Mouse (Mus musculus): ENCODE measurements at regions not wholly inside any gene's neighbourhood (a gene's known extent, or its start where the extent isn't known, plus 50 kb on each side); places are given as distances from the start of the nearest gene placed in this dataset.
"Not testable (repeated sequence)": the region's sequence is repeated elsewhere in the genome, so short reads cannot be mapped to it uniquely, and the experiment has no call there.

GRCm38 (mm10) chr1:4622408-4622807, 185.3 kb upstream of the Gm37988 start:
- H3K27ac ChIP-seq, result no peak overlapping the region
- no peaks in the 10 kb centered on the region for H3K4me1 ChIP-seq
- H3K9ac ChIP-seq, result no peak overlapping the region
- H3K36me3 ChIP-seq, result no peaks in the 10 kb centered on the region
- no peak overlapping the region for H3K4me3 ChIP-seq
- 45% methylated on average over 5 of the region's 5 CpGs for WGBS (ENCODE audit: insufficient replicate concordance)
- no peak overlapping the region for H3K4me2 ChIP-seq
- no peak for ATAC-seq
- no peaks in the 10 kb centered on the region for H3K9me3 ChIP-seq (replicated peaks)
- no peaks in the 10 kb centered on the region for H3K27me3 ChIP-seq (replicated peaks)

DNA sequence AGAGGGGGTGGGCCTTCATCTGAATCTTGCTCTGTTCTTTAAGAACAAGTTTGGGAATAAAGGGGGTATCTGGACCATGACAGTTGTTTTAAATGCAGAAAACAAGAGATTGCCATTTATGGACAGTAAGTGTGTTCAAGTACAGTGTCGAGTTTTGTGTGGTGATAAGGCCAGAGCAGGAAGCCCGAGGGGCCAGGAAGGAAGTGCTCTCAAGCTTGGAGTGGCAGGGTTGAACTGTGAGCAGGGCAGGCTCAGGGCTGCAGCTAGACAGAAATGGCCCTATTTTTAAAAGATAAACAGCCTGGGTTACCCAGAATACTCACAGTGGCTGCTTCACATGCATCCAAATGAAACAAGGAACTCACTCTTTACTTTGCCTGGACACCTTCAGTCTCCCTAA, 184.4 kb upstream of the Gm37988 start:
- H3K4me2 ChIP-seq, result no peak overlapping the region
- peak overlapping the region; percentile 63; the same call in 1 of the 2 replicates for H3K27ac ChIP-seq
- no peak overlapping the region for H3K4me3 ChIP-seq
- H3K4me1 ChIP-seq, result no peaks in the 10 kb centered on the region
- H3K9ac ChIP-seq, result no peak overlapping the region
- peak; percentile 64 for ATAC-seq
- no peaks in the 10 kb centered on the region for H3K36me3 ChIP-seq
- H3K9me3 ChIP-seq (replicated peaks), result no peaks in the 10 kb centered on the region
- WGBS (ENCODE audit: insufficient replicate concordance), result 11% methylated on average over 2 of the region's 2 CpGs
- H3K27me3 ChIP-seq (replicated peaks), result no peaks in the 10 kb centered on the region

DNA sequence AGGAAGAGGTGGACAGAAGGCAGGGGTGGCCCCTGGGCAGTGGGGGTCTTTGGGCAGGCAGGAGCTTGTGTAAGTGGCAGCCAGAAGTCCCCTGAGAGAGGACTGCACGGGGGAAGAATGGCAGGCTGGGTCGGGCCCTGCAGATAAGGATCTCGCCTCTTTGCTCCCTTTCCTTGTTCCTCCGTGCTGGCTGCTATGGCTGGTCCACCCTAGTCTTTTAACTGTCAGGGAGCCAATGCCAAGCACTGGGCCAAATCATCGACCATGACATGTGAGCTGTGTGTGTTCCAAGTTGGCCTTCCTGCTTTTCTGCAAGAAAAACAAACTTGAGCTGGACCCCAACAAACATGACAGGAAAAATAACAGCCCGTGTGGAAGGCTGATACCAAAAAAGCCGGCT, 153.8 kb upstream of the Gm37988 start:
- Histone ChIP-seq H3K4me2 (no peak overlapping the region), H3K36me3 (no peaks in the 10 kb centered on the region), H3K27me3 (replicated peaks) (no peaks in the 10 kb centered on the region), H3K9ac (no peak overlapping the region), H3K27ac (no peak overlapping the region), H3K4me1 (no peaks in the 10 kb centered on the region), H3K4me3 (no peak overlapping the region), H3K9me3 (replicated peaks) (no peaks in the 10 kb centered on the region)
- 18% methylated on average over 7 of the region's 7 CpGs for WGBS (ENCODE audit: insufficient replicate concordance)
- ATAC-seq, result no peak

DNA sequence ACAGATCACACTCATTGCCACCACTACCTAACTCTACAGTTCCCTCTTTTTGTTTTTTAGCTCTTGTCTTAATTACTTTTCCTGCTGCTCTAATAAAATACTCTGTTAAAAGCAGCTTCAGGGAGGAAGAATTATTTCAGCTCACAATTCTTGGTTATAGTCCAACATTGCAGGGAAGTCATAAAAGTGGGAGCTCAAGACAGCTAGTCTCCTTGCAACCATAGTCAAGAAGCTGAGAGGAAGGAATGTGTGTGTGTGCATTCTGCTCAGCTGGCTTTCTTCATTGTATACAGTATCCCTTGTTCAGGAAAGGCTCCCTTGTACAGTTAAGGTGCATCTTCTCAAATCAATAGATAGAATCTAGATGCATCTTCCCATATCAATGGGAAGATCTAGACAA, 152.4 kb upstream of the Gm37988 start:
- Histone ChIP-seq H3K9me3 (replicated peaks) (no peaks in the 10 kb centered on the region), H3K4me1 (no peaks in the 10 kb centered on the region), H3K9ac (no peak overlapping the region), H3K36me3 (no peaks in the 10 kb centered on the region), H3K4me3 (no peak overlapping the region), H3K27me3 (replicated peaks) (no peaks in the 10 kb centered on the region), H3K4me2 (no peak overlapping the region), H3K27ac (no peak overlapping the region)
- ATAC-seq, result no peak

GRCm38 (mm10) chr1:4656883-4657282, 150.8 kb upstream of the Gm37988 start:
- H3K27me3 ChIP-seq (replicated peaks), result no peaks in the 10 kb centered on the region
- H3K9me3 ChIP-seq (replicated peaks), result no peaks in the 10 kb centered on the region
- no peak overlapping the region for H3K4me3 ChIP-seq
- H3K4me2 ChIP-seq, result no peak overlapping the region
- no peaks in the 10 kb centered on the region for H3K36me3 ChIP-seq
- 47% methylated on average over 5 of the region's 5 CpGs for WGBS (ENCODE audit: insufficient replicate concordance)
- ATAC-seq, result no peak
- no peaks in the 10 kb centered on the region for H3K4me1 ChIP-seq
- no peak overlapping the region for H3K9ac ChIP-seq
- H3K27ac ChIP-seq, result no peak overlapping the region

- not testable (repeated sequence) for H3K9me3 ChIP-seq (replicated peaks); ATAC-seq; H3K4me3 ChIP-seq; H3K4me2 ChIP-seq; H3K27me3 ChIP-seq (replicated peaks); H3K36me3 ChIP-seq; H3K9ac ChIP-seq; H3K4me1 ChIP-seq; H3K27ac ChIP-seq
- WGBS (ENCODE audit: insufficient replicate concordance), result 66% methylated on average over 7 of the region's 7 CpGs
These were observed 147.6 kb upstream of the Gm37988 start for GRCm38 (mm10) chr1:4660081-4660480.

DNA sequence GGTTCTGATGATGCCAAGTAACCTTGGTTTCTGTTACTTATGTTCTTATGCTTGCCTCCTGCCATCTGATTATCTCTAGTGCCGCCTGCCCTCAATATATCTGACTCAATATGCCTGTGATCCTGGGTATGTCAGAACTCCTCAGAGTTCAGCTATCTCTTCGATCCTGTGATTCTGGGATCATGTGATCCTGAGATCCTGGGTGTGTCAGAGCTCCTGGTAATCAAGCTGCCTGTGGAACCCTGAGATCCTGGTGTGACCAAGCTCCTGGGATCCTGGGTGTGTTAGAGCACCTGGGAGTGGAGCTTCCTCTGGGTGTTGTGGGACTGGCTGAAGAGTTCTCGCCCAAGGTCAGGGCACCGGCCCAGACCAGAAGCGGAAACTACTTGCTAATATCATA, 147.1 kb upstream of the Gm37988 start:
- not testable (repeated sequence) for H3K27me3 ChIP-seq (replicated peaks); H3K27ac ChIP-seq; H3K4me1 ChIP-seq; H3K4me3 ChIP-seq; H3K36me3 ChIP-seq; H3K9ac ChIP-seq; H3K4me2 ChIP-seq; ATAC-seq; H3K9me3 ChIP-seq (replicated peaks)
- WGBS (ENCODE audit: insufficient replicate concordance), result 73% methylated on average over 5 of the region's 5 CpGs

DNA sequence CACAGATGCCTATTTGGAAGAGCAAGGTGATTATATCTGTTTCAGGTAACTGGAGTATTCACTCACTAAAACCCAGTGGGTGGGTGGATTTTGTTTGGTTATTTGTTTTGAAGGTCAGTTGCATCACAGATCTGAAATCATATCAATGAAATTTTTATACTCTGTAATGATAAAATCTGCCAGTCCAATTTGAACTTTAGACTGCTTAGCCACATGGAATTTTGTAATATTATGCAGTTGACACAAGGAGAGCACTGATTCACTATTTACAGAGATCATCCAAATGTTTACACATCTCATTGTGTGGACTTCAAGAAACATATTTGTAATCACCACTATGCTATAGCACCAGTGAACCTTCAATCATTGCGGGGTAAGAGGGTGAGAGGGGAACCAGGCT, 145.9 kb upstream of the Gm37988 start:
- Histone ChIP-seq H3K27ac (no peak overlapping the region), H3K9ac (no peak overlapping the region), H3K4me2 (no peak overlapping the region), H3K36me3 (no peaks in the 10 kb centered on the region), H3K9me3 (replicated peaks) (no peaks in the 10 kb centered on the region), H3K4me3 (no peak overlapping the region), H3K27me3 (replicated peaks) (no peaks in the 10 kb centered on the region), H3K4me1 (no peaks in the 10 kb centered on the region)
- 69% methylated on average over 1 of the region's 1 CpGs for WGBS (ENCODE audit: insufficient replicate concordance)
- no peak for ATAC-seq

- H3K36me3 ChIP-seq, result no peaks in the 10 kb centered on the region
- ATAC-seq, result no peak
- WGBS (ENCODE audit: insufficient replicate concordance), result 42% methylated on average over 1 of the region's 1 CpGs
- no peak overlapping the region for H3K9ac ChIP-seq
- no peak overlapping the region for H3K4me2 ChIP-seq
- H3K4me3 ChIP-seq, result no peak overlapping the region
- no peak overlapping the region for H3K27ac ChIP-seq
- H3K9me3 ChIP-seq (replicated peaks), result no peaks in the 10 kb centered on the region
- H3K27me3 ChIP-seq (replicated peaks), result no peaks in the 10 kb centered on the region
- no peaks in the 10 kb centered on the region for H3K4me1 ChIP-seq
These were observed 138.0 kb upstream of the Gm37988 start for GRCm38 (mm10) chr1:4669732-4670131.

DNA sequence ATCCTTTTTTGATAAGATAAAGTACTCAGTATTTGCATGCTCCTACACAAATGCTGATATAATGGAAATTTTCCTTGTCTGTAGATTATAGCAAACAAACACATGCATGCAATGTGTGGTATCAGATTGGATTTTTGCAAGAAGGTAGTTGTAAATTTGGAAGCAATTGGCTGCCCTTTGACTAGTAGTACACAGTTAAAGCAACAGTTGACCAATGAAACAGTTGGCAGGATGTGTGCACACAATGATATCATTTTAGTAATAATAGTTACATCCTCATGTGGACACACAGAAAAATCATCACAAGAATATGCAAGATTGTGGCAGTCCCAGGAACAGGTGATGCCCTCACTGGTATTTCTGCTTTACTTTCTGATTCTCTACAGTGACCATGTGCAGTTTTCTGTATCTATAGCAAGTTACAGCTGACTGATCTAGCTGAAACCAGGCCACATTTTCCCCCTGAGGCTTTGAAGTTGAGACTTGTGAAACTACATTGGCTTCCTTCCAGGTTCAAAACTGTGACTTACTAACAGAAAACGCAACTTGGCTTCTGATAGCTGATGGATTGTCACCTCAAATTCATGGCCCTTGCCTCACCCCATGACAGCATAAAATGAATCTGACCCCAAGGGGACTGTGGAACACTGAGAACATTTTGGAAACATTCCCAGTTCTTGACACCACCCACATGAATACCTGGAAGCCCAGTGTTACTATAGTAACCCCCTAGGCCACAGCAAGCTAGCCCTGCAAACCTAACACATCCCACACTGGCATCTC, 136.3 kb upstream of the Gm37988 start:
- H3K4me1 ChIP-seq, result no peaks in the 10 kb centered on the region
- 54% methylated on average over 1 of the region's 1 CpGs for WGBS (ENCODE audit: insufficient replicate concordance)
- H3K4me3 ChIP-seq, result no peak overlapping the region
- H3K36me3 ChIP-seq, result no peaks in the 10 kb centered on the region
- no peak overlapping the region for H3K27ac ChIP-seq
- no peaks in the 10 kb centered on the region for H3K27me3 ChIP-seq (replicated peaks)
- no peak for ATAC-seq
- no peak overlapping the region for H3K9ac ChIP-seq
- H3K4me2 ChIP-seq, result no peak overlapping the region
- H3K9me3 ChIP-seq (replicated peaks), result no peaks in the 10 kb centered on the region

- 46% methylated on average over 4 of the region's 4 CpGs for WGBS (ENCODE audit: insufficient replicate concordance)
- no peak overlapping the region for H3K9ac ChIP-seq
- no peak for ATAC-seq
- no peaks in the 10 kb centered on the region for H3K36me3 ChIP-seq
- no peak overlapping the region for H3K4me2 ChIP-seq
- no peak overlapping the region for H3K27ac ChIP-seq
- H3K4me1 ChIP-seq, result no peaks in the 10 kb centered on the region
- no peaks in the 10 kb centered on the region for H3K9me3 ChIP-seq (replicated peaks)
- no peak overlapping the region for H3K4me3 ChIP-seq
- H3K27me3 ChIP-seq (replicated peaks), result no peaks in the 10 kb centered on the region
These were observed 135.3 kb upstream of the Gm37988 start for GRCm38 (mm10) chr1:4672344-4672743.

DNA sequence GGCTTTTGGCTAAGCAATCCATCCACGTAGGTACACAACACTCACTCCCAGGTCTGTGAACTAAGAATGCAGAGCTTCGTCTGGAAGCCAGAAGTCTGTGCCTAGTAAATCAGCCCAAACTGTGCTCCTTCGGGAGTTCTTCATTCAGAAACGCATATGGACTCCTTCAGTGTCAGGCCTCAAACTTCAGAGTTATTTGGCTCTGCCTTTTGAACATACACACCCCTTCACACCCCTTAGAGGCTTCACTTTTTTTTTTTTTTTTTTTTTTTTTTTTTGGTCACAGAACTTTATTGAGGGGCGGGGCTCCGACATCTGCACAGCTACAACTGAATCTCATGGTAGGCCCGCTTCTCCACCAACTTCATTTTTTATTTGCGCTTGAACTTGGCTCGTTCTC, 120.1 kb upstream of the Gm37988 start:
- Histone ChIP-seq H3K4me2 (no peak overlapping the region), H3K9me3 (replicated peaks) (no peaks in the 10 kb centered on the region), H3K4me1 (no peaks in the 10 kb centered on the region), H3K4me3 (no peak overlapping the region), H3K9ac (no peak overlapping the region), H3K36me3 (no peaks in the 10 kb centered on the region), H3K27ac (no peak overlapping the region), H3K27me3 (replicated peaks) (peaks cover 6% of the 10 kb centered on the region; the same call in 1 of the 2 replicates)
- ATAC-seq, result no peak
- WGBS (ENCODE audit: insufficient replicate concordance), result 85% methylated on average over 9 of the region's 9 CpGs

- H3K9ac ChIP-seq, result no peak overlapping the region
- ATAC-seq, result no peak
- H3K4me2 ChIP-seq, result peak overlapping the region; percentile 44
- H3K9me3 ChIP-seq (replicated peaks), result no peaks in the 10 kb centered on the region
- no peaks in the 10 kb centered on the region for H3K36me3 ChIP-seq
- no peaks in the 10 kb centered on the region for H3K4me1 ChIP-seq
- 18% methylated on average over 26 of the region's 26 CpGs for WGBS (ENCODE audit: insufficient replicate concordance)
- peaks cover 6% of the 10 kb centered on the region; the same call in 1 of the 2 replicates for H3K27me3 ChIP-seq (replicated peaks)
- no peak overlapping the region for H3K27ac ChIP-seq
- H3K4me3 ChIP-seq, result no peak overlapping the region
These were observed 118.6 kb upstream of the Gm37988 start for GRCm38 (mm10) chr1:4689096-4689495.
